Mouse (Mus musculus) G1E-ER4 (cell line): ENCODE measurements around the gene Zswim7. TPM values are rescaled to one million over a fixed set of nuclear protein-coding genes. Genes with fewer than 3 reads are reported as not detected.

ENCODE experiments used
- GATA1 ChIP-seq: IDR thresholded peaks from one replicate; pipeline ENCODE4 v1.8.0; 2012; ENCODE audit warnings: low read length, inconsistent platforms
- polyA plus RNA-seq: library from polyadenylated mRNA; stranded (reverse); fragments of >175 nt; gene quantifications from 2 replicates; pipeline ENCODE4 v1.2.3, GENCODE M21; 2012

Gene Zswim7
- polyA plus RNA-seq, 1 experiment = 10.0 TPM

- no peak for TF ChIP-seq GATA1
Measured at GRCm38 (mm10) chr11:62217751-62218150, 63.4 kb downstream of the Zswim7 start.

Other genes starting within 250 kb of the Zswim7 start
- gene Adora2b, start 32.4 kb downstream of the Zswim7 start, polyA plus RNA-seq = 0.06 TPM in 1 of 2 replicates, not detected in the other
- gene Ttc19, start 98 bp upstream of the Zswim7 start, polyA plus RNA-seq = 4.3 and 5.2 TPM in 2 replicates
- 3.8 and 4.6 TPM in 2 replicates for gene Pigl, start 177.1 kb upstream of the Zswim7 start, polyA plus RNA-seq
- gene Ncor1, start 177.2 kb upstream of the Zswim7 start, polyA plus RNA-seq = 90.4 and 120 TPM in 2 replicates